Mouse (Mus musculus) stomach, postnatal 0 days (tissue): ENCODE results near the gene Hbb-bh1. TPM values are rescaled to one million over a fixed set of nuclear protein-coding genes. Genes with fewer than 3 reads are reported as not detected.

Source experiments
- ATAC-seq: fragments of 200-750 bp; cut with Nextera tagmentation; 2 replicates; pipeline ENCODE4 v1.8.0; 2017; ENCODE audit not compliant: low FRiP score, low TSS enrichment
- DNase-seq: peaks from one replicate; pipeline ENCODE4 v3.0.0-alpha.2; 2016; ENCODE audit warnings: low spot score
- H3K27ac ChIP-seq: fragments of 300-500 bp; sonication (generic); replicated peaks from 2 replicates; pipeline ENCODE4 v1.5.1; 2014; ENCODE audit warnings: mild to moderate bottlenecking, control low read depth
- H3K27me3 ChIP-seq: fragments of 300-500 bp; sonication (generic); 2 replicates; pipeline ENCODE4 v1.6.1; 2014; ENCODE audit warnings: low read length; ENCODE audit not compliant: control insufficient read depth, insufficient read depth
- H3K36me3 ChIP-seq: fragments of 300-500 bp; sonication (generic); 2 replicates; pipeline ENCODE4 v1.6.1; 2014; ENCODE audit warnings: low read length, mixed read lengths; ENCODE audit not compliant: control insufficient read depth, insufficient read depth
- H3K4me1 ChIP-seq: fragments of 300-500 bp; sonication (generic); replicated peaks from 2 replicates; pipeline ENCODE4 v1.6.1; 2014; ENCODE audit warnings: antibody characterized with exemption; ENCODE audit not compliant: control insufficient read depth, insufficient read depth
- H3K4me2 ChIP-seq: fragments of 300-500 bp; sonication (generic); replicated peaks from 2 replicates; pipeline ENCODE4 v1.6.1; 2014; ENCODE audit warnings: low read depth, mild to moderate bottlenecking, control low read depth, moderate library complexity
- H3K4me3 ChIP-seq: fragments of 300-500 bp; sonication (generic); 2 replicates; pipeline ENCODE4 v1.5.1; 2014; ENCODE audit warnings: low read depth, low read length, control low read depth
- H3K9ac ChIP-seq: fragments of 300-500 bp; sonication (generic); 2 replicates; pipeline ENCODE4 v1.6.1; 2014; ENCODE audit warnings: mild to moderate bottlenecking, low read length, control low read depth, mixed read lengths
- H3K9me3 ChIP-seq: fragments of 300-500 bp; sonication (generic); 2 replicates; pipeline ENCODE4 v1.6.1; 2016; ENCODE audit warnings: low read length; ENCODE audit not compliant: control insufficient read depth
- CTCF ChIP-seq: IDR thresholded peaks from 2 replicates; pipeline ENCODE4 v1.5.1; 2016; ENCODE audit warnings: antibody characterized with exemption, low read depth, mild to moderate bottlenecking, moderate library complexity
- EP300 ChIP-seq: optimal IDR thresholded peaks from 2 replicates; pipeline ENCODE3; 2016; ENCODE audit warnings: antibody characterized with exemption
- WGBS: fragments of 180-500 bp; shearing (Covaris S2); extraction: QIAGEN DNeasy Blood & Tissue Kit; methylation state at CpG from one replicate; pipeline ENCODE4 v1.1.7; 2014; 5-methylcytosine and 5-hydroxymethylcytosine counted together
- polyA plus RNA-seq: library from polyadenylated mRNA; unstranded; fragments of >200 nt; fragmentation: Nextera tagmentation; extraction: Ambion mirVana; gene quantifications from 2 replicates; pipeline ENCODE4 v1.2.1, GENCODE M21; 2015

Gene Hbb-bh1
- polyA plus RNA-seq, 1 experiment from 2014 or later, result not detected

DNA sequence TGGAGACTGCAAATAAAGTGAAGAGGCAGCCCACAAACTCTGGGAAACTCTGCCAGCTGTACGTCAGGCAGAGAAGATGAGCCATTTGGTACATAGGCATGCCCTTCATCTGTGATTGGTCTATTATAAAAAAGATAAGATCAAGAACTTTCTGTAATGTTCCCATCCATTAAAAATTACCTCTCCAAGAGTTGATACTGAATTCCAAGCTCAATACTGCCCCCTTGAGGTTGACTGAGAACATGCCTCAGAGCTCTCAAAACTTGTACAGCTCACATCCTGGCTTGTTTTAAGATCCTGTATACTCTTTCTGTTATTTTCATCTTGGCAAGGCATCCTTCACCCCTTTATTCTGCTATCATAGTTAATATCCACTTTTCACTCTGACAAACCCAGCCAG is 36.1 kb downstream of the Hbb-bh1 start:
- Histone ChIP-seq H3K36me3 (no peaks in the 10 kb centered on the region), H3K4me1 (no peaks in the 10 kb centered on the region), H3K4me3 (no peak overlapping the region), H3K9ac (no peak overlapping the region), H3K9me3 (no peaks in the 10 kb centered on the region), H3K27ac (no peak overlapping the region), H3K27me3 (no peaks in the 10 kb centered on the region), H3K4me2 (no peak overlapping the region)
- WGBS, result 36% methylated on average over 1 of the region's 1 CpGs
- TF ChIP-seq EP300 (no peak), CTCF (peak; percentile 69)
- DNase-seq, result no peak
- no peak for ATAC-seq

DNA sequence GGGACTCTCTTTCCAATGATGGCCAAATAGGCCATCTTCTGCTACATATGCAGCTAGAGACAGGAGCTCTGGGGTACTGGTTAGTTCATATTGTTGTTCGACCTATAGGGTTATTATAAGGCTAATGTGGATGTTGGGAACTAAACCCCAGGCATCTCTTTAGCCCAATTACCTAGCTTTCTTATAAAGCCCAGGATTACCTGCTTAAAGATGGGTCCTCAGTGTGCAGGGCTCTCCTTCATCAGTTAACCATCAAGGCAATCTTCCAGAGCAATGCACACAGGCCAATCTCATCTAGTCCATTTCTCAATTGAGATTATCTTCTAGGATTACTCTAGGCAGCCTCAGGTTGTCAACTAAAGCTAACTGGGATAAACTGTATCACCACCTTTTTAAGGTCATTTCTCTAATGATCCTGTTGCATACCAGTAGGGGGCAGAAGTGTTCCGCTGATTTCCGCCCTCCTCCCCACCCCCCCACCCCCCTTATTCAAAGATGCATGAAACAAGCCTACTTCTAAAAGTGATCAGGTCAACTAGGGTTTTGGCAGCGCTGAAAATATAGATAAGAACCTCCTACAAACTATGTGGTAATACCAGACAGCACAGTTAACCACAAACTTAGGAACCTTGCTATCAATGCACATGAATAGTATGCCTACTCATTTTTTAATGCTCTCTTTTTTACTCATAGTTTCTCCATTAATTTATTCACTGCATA is 50.1 kb downstream of the Hbb-bh1 start:
- Histone ChIP-seq H3K4me3 (no peak overlapping the region), H3K4me1 (no peaks in the 10 kb centered on the region), H3K9me3 (no peaks in the 10 kb centered on the region), H3K4me2 (no peak overlapping the region), H3K27ac (no peak overlapping the region), H3K36me3 (no peaks in the 10 kb centered on the region), H3K9ac (no peak overlapping the region), H3K27me3 (no peaks in the 10 kb centered on the region)
- WGBS, result 19% methylated on average over 4 of the region's 4 CpGs
- DNase-seq, result no peak
- TF ChIP-seq EP300 (no peak), CTCF (no peak)
- ATAC-seq, result no peak

DNA sequence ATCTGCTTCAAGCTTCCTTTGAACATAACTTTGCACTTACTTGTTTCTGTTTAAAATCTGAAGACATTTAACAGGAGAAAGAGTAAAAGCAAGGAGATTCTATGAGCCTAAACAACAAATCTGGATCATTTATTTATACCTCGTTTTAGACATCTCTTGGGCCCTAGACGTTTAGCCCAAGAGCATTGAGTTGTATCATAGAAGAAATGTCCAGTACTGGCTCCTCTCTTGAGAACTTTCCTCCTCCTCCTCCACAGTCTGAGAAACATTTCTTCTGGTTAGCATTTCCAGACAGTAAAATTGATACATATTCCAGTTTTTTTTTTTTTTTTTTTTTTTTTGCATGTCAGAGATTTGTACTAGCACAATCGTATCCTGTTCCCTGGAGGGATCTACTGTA is 51.2 kb downstream of the Hbb-bh1 start, which contains the start of gene Olfr67:
Gene Olfr67 (minus strand): TSS at position 101 of the 400 bp plus-strand sequence.
- Histone ChIP-seq H3K4me1 (no peaks in the 10 kb centered on the region), H3K9me3 (no peaks in the 10 kb centered on the region), H3K27me3 (no peaks in the 10 kb centered on the region), H3K4me3 (no peak within 1 kb of the TSS), H3K4me2 (no peak within 1 kb of the TSS), H3K36me3 (no peaks in the 10 kb centered on the region), H3K9ac (no peak within 1 kb of the TSS), H3K27ac (no peak within 1 kb of the TSS)
- ATAC-seq (no peak), DNase-seq (no peak)
- TF ChIP-seq CTCF (no peak), EP300 (no peak)
- 63% methylated on average over 3 of the region's 3 CpGs for WGBS

Other genes with a start within 250 kb of the Hbb-bh1 start
- not detected in 2 replicates for gene Olfr619, start 242.6 kb downstream of the Hbb-bh1 start, polyA plus RNA-seq
- 0.10 TPM in 1 of 2 replicates, not detected in the other for gene Olfr620, start 230.6 kb downstream of the Hbb-bh1 start, polyA plus RNA-seq
- not detected in 2 replicates for gene Olfr622, start 200.5 kb downstream of the Hbb-bh1 start, polyA plus RNA-seq
- not detected in 2 replicates for gene Olfr623, start 179.5 kb downstream of the Hbb-bh1 start, polyA plus RNA-seq
- gene Olfr624, start 172.0 kb downstream of the Hbb-bh1 start, polyA plus RNA-seq, result 0.02 TPM in 1 of 2 replicates, not detected in the other
- not detected in 2 replicates for gene Olfr625-ps1, start 160.4 kb downstream of the Hbb-bh1 start, polyA plus RNA-seq
- gene Olfr243, start 128.5 kb downstream of the Hbb-bh1 start, polyA plus RNA-seq, result not detected in 2 replicates
- not detected in 2 replicates for gene Olfr628, start 112.8 kb downstream of the Hbb-bh1 start, polyA plus RNA-seq
- gene Olfr629, start 98.2 kb downstream of the Hbb-bh1 start, polyA plus RNA-seq, result not detected in 2 replicates
- gene Olfr630, start 85.8 kb downstream of the Hbb-bh1 start, polyA plus RNA-seq, result not detected in 2 replicates
- gene Olfr69, start 71.6 kb downstream of the Hbb-bh1 start, polyA plus RNA-seq, result not detected in 2 replicates
- 0.02 TPM in 1 of 2 replicates, not detected in the other for gene Olfr68, start 63.5 kb downstream of the Hbb-bh1 start, polyA plus RNA-seq
- gene Olfr67, start 51.3 kb downstream of the Hbb-bh1 start, polyA plus RNA-seq, result not detected in 2 replicates
- gene Hbb-bt, start 29.2 kb downstream of the Hbb-bh1 start, polyA plus RNA-seq, result 137 and 177 TPM in 2 replicates
- 597 and 747 TPM in 2 replicates for gene Hbb-bs, start 15.1 kb downstream of the Hbb-bh1 start, polyA plus RNA-seq
- not detected in 2 replicates for gene Hbb-bh2, start 2.6 kb downstream of the Hbb-bh1 start, polyA plus RNA-seq
- gene Hbb-y, start 10.1 kb upstream of the Hbb-bh1 start, polyA plus RNA-seq, result not detected in 2 replicates
- gene Olfr66, start 43.1 kb upstream of the Hbb-bh1 start, polyA plus RNA-seq, result not detected in 2 replicates
- not detected in 2 replicates for gene Olfr64, start 51.3 kb upstream of the Hbb-bh1 start, polyA plus RNA-seq
- not detected in 2 replicates for gene Olfr65, start 60.3 kb upstream of the Hbb-bh1 start, polyA plus RNA-seq
- gene Olfr631, start 85.7 kb upstream of the Hbb-bh1 start, polyA plus RNA-seq, result not detected in 2 replicates
- not detected in 2 replicates for gene Olfr632, start 91.2 kb upstream of the Hbb-bh1 start, polyA plus RNA-seq
- not detected in 2 replicates for gene Olfr633, start 101.3 kb upstream of the Hbb-bh1 start, polyA plus RNA-seq
- gene Olfr635, start 128.0 kb upstream of the Hbb-bh1 start, polyA plus RNA-seq, result 0.01 TPM in 1 of 2 replicates, not detected in the other
- not detected in 2 replicates for gene Olfr638, start 155.6 kb upstream of the Hbb-bh1 start, polyA plus RNA-seq
- gene Olfr639, start 174.1 kb upstream of the Hbb-bh1 start, polyA plus RNA-seq, result 0.01 TPM in 1 of 2 replicates, not detected in the other
- 0.04 TPM in 1 of 2 replicates, not detected in the other for gene Olfr640, start 182.4 kb upstream of the Hbb-bh1 start, polyA plus RNA-seq
- gene Olfr641, start 192.3 kb upstream of the Hbb-bh1 start, polyA plus RNA-seq, result not detected in 2 replicates
- not detected in 2 replicates for gene Olfr642, start 209.5 kb upstream of the Hbb-bh1 start, polyA plus RNA-seq
- gene 4930516K23Rik, start 218.3 kb upstream of the Hbb-bh1 start, polyA plus RNA-seq, result not detected in 2 replicates
- not detected in 2 replicates for gene Olfr644, start 228.7 kb upstream of the Hbb-bh1 start, polyA plus RNA-seq
- gene Olfr645, start 242.3 kb upstream of the Hbb-bh1 start, polyA plus RNA-seq, result not detected in 2 replicates